Mouse (Mus musculus) c-Kit-positive CD71-positive TER-119-negative erythroid progenitor cells, embryonic 14.5 days (primary cell): ENCODE data around the gene Defb25.

Source experiments
- DNase-seq: peaks from one replicate; pipeline ENCODE4 v3.0.0-alpha.2; 2013; ENCODE audit warnings: low read depth

Gene Defb25

DNA sequence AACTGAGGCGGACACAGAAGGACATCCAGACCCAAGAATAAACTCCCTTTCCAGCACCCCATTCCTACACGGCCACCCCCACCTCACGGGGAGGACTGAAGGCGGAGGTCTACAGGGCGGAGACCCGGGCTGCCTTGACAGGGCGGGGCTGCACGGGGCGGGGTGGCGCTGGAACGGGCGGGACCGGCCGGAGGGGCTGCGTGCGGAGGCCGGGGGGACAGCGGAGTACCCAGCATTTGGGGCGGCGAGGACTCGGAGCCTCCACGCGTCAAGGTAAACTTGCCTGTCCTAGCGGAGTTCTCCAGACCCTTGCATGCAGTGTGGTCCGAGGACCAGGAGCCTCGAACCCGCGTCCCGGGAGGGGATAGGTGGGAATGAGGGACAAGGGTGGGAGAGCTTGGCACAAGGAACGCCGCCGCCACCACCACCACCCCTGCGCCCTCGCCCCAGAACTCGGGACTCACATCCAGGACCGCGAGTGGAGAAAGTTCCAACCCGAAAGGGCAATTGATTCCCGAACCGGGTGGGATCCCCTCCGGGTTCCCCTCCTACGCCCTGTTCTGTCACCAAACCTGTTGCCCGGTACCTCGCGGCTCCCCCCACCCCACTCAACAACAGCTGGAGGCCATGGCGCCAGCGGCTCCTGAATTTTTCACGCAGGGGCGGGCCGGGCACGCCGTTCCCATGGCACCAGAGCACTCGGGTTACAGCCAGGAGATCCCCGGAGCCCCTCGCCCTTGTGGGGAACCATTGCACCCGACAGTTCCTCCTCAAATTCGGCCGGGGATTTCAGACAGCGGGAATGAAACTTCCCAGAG is 4.1 kb upstream of the Defb25 start, which contains the start of gene Rem1:
Gene Rem1, plus strand, starts transcription at position 178 of the 818 bp plus-strand sequence.
- DNase-seq, result no peak

DNA sequence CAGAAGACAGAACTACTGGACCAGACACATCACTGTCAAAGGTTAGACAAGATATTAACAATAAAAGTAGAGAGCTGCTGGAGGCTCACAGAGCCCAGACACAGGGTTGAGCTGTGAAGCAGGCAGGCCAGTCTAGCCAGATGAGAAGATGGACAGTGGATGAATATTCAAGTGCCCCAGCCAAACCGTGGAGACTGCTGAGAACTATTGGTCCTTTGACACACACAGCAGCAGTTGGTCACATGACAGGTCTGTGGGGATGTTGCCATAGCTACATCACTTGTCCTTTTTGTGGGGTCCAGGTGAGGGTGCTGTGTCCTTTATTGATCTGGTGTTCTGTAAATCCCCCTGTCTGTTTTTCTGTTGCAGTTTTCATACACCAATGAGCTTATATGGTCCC is 2.4 kb upstream of the Defb25 start:
- DNase-seq, result no peak

DNA sequence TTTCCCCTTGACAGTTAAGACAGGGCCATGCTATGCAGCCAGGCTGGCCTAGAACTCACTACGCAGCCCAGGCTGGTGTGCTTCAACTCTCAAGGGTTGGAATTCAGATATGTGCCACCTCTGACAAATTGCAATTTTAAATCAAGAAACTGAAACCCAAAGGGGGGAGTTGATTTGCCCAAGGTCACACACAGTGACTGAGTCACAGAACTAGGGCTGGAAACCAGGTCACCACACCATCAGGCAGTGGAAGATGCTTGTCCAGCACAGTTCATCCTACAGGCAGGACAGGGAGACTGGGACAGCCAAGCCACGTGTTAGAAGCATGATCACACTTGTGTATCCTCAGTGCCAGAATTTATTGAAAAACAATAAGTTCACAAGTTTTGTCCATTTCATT is 1.7 kb upstream of the Defb25 start:
- DNase-seq, result no peak

DNA sequence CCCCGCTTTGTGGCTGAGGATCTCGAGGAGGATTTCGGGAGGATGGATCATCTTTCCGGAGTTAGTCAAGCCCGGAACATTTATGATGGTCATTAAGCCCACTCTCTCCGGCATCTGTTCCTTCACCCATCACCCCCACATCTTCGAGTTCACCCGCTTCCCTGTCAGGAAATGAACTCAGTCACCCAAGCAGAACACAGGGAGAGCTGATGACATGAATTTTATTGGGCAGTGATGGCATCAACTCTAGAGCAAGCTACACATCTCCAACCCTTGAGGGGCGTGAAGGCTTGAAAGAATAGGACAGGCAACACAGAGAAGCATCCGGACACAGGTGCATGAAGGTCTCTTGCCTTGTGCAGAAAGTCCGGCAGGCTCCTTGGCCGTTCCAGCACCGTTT is 702 bp downstream of the Defb25 start:
- no peak for DNase-seq

DNA sequence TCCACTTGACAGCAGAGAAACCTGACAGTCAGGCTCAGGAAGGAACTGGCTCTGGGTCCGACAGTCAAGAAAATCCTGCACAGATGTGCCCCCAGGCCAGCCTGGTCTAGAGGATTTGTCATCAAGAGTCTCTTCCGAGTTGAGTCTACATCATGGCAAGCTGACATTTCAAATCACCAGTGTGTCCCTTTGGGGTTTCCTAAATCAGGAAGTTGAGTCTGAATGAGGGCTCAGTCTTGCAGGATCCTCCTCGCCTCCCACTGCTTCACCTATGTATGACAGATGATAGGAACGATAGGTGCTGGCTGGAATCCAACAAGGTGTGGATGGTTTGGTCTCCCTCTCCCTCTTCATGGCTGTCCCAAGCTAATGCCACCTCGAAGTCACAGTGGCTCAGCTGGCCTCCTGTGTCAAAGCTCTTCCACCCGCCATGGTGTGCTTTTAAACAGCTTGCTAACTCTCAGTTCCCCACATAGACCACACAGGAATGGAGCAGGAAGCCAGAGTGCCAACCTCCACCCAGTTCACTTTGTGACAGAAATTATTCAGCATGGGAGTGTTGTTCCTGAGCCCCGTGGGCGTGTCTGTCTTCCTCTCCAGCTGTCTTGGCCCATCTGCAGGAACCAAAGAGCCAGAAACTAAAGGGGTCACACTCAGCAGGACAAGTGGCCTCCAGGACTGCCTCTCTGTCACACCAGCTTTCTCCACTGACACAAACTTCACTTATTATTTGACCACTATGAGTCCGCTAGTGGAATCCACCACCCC is 2.3 kb downstream of the Defb25 start:
- no peak for DNase-seq

DNA sequence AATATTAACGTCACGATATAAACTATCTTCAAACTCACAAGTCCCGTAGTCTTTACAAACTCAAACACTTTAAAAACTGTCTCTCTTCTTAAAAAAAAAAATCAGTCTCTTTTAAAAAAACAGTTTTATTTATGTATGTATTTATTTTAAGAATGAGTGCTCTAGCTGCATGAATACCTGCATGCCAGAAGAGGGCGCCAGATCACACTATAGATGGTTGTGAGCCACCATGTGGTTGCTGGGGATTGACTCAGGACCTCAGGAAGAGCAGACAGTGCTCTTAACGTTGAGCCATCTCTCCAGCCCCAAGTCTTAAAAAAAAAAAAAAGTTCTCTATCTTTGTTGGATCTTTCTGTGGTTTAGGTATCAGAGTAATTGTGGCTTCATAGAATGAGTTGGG is 5.5 kb downstream of the Defb25 start:
- DNase-seq, result peak; percentile 16

DNA sequence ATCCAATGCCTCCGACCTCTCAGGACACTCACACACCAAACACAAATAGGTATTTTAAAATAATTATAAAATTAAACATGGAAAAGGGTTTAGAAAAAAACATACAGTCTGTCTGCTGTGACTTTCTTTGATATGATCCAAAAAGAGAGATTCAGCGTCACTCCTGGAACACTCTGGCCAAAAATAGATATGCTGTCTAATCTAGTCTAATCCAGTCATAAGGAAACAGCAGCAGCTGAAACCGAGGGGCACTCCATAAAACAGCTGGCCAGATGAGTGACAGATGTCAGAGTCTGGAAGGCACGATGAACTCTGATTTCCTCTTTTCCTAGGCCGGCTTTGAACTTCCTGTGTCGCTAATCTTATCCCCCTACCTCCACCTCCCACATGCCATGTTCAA is 6.4 kb downstream of the Defb25 start:
- DNase-seq, result no peak

DNA sequence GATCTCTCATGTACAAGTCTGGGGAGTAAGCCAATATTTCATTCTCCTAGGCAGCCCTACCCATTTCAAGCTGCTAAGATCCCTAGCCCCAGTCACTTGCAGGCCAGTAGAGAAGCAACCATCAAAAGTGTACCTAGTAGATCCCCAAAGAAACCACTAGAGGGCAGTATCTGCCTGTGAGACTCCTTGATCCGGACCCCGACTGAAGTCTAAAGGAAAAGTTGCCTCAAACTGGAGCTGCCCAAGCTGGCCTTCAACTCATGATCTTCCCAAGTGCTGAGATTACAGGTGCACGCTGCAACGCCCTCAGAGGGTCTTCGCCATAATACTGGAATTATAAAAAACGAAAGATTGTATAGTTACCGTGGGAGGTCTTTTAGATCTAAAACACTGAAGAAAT is 7.3 kb downstream of the Defb25 start:
- peak; percentile 45 for DNase-seq

DNA sequence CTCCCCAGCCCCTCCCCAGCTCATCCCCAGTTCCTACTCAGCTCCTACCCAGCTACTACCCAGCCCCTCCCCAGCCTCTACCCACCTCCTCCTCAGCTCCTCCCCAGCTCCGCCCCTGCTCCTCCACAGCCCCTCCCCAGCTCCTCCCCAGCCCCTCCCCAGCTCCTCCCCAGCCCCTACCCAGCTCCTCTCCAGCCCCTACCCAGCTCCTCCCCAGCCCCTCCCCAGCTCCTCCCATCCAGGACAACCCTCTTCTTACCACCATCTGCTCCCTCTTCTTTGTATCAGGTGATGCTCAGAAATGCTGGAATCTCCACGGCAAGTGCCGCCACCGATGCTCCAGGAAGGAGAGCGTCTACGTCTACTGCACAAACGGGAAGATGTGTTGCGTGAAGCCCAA is 10.7 kb downstream of the Defb25 start:
- no peak for DNase-seq

DNA sequence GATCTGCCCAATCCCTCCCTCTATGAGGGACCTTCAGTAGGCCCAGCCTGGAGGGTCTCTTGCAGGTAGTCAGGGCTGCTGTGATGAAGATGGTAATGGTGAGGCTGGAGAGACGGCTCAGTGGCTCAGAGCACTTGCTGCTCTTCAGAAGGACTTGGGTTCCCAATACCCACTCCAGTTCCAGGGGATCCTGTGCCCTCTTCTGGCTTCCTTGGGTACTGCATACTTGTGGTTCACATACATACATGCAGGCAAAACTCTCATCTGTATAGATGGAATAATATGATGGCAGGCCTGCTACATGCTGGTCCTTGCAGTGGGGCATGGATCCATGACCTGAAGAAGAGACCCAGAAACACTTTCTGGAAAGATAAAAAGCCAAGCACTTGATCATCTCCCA is 14.1 kb downstream of the Defb25 start:
- DNase-seq, result no peak

DNA sequence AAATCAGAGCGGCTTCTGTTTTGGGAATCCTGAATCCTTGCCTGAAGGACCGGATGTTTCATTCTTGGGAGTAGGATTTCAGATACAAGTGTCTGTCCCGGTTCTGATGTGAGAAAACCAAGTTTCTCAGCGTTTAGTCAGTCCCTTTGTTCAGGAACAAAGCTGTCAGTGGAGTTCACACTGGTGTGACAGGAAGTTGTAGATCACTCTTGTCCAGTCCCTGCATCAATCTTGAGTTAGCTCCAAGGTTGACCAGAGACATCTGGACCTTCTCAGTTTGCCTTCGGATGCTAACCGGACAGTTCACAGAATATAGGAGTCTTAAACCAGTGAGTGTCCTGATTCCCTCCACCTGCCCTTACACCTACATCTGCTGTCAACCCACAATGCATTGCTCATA is 15.1 kb downstream of the Defb25 start:
- no peak for DNase-seq

DNA sequence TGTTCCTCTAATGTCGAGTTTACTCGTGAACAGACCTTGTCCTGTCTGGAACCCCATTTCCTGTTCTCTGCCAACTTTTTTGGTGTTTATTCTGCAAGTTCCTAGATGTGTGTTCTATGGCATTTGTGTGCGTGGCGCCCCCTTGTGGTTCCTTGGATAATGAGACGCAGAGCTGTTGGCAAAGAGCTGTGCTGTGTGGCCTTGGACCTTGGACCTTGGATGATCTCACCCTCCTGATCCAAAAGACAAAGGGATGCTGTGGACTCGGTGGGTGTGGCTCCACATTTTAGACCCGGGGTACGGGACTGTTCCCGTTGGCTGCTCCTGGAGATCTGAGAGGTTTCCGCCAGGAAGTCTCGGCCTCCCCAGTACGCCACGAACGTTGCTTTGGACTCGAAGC is 18.8 kb downstream of the Defb25 start, which contains the start of gene Defb36:
Gene Defb36, plus strand, starts transcription at position 271 of the 400 bp plus-strand sequence.
- DNase-seq, result no peak

DNA sequence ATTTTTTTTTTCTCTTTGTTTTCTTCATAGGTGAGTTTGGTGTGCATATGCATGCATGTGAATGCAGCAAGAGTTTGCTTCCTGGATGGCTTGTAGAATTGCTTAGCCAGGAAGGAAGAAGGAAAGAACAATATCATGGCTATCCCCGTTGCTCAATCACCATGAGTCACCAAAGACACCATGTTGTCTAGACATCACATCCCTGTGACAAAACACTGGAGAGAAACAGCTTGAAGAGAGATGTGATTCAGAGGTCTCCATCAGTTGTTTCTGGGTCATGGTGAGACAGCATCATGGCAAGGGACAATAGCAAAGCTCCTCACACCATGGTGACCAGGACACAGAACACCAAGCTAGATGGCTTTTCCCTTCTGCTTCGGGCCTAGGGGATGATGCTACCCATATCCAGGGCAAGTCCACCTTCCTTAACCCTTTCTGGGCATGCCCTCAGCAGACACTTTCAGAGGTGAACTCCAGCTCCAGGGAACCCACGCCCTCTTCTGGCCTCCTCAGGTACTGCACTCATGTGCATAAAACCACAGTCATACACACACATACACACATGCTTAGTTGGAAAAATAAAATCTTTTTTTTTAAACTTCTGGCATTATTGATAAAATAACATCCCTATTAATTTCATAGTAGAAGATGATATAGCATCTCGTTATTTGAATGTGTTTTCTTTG is 21.4 kb downstream of the Defb25 start:
- DNase-seq, result no peak

DNA sequence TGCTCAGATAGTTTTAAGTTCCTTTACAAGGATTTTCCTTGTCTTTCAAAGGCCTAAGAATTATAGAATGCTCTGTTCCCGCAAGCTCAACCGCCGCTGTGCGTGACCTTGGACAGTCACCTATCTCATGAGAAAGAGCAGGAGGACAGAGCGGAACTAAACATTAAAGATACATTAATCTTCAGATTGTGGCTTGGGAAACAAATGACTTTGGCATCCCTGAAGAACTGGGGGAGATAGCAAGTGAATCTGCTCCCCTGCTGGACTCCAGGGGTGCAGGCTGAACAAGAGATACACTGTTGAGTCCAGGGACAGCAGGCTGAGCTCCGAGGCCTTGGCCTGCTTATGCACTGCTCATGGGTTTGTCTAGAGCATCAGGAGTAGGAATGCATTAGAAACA is 22.8 kb downstream of the Defb25 start:
- DNase-seq, result no peak

DNA sequence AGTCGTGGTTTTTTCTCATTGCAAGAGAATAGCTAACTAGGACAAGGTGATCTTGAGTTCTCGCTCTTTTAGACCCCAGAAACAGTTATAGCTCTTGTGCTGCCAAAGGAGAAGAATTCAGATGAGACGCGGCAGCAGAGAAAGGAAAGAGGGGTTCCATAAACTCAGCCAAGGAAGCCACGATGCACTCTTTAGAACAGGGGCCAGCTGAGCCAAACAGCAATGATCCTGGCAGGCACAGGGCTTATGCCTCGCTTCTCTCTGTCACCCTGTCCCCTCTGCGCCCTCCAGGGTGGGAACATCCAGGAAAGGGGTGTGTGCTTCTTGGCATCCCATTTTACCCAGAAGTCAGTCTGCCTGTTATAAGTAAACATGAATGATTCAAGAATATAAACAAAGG is 23.6 kb downstream of the Defb25 start, which contains the start of gene Defb45:
Gene Defb45, minus strand, starts transcription at position 101 of the 400 bp plus-strand sequence.
- no peak for DNase-seq

DNA sequence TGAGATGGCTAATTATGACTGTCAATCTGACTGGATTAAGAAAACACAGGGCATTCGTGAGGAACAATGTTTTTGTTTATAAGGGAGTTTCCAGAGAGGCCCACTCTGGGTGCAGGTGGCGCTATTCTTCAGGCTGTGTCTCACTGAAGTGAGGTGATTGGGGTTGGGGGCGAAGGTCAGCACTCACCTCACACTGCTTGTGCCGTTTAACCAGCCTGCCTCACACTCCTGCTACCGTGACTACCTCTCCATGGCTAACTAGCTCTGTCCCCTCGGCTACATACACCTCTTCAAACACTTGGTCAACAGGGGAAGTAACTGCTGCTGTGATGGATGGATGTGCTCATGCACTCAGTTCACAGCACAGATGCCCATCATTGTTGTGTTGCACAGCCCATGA is 33.8 kb downstream of the Defb25 start:
- no peak for DNase-seq

DNA sequence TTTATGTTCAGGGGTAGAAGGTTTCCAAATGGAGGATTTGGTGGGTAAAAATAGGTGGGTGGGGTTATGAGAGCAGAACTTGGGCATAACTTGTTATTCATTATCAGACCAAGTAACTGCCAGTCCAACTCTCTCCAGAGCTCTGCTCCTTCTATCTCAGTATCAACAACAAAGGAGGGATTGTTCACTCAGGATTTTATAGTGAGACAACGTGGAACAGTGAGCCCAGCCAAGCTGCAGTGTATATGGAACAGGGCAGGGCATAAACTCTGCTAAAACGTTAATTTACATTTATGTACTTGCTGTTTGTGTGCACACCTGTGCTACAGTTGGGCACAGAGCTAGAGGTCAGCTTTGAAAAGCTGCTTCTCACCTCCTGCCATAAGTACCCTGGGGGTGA is 34.4 kb downstream of the Defb25 start:
- DNase-seq, result no peak

DNA sequence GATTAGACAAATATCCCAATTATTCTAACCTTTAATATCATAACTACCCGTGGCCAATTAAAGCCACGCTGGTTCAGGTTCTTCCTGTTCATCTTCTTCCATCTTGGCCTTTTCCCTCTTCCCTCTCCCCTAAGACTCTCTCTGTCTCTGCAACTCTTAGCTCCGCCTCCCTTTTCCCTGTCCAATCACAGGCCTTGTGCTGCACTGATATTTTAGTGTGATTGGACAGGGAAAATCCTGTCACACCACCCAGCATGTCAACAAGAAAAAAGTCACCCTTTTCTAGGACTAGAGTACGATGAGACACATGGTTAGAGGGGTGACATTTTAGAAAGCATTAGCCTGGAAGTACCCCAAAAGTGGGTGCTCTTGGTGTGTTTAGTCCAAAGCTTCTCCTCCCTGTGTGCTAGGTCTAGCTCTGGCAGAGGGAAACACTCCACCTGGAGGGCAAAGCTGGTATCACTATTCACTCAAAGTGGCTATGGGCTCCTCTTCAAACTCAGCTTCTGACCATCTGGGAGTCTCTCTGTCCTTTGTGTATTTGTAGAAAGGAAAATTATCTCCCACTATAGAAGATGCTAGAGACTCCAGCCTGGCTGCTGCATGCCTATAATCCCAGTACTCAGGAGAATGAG is 35.8 kb downstream of the Defb25 start:
- peak; percentile 7 for DNase-seq

DNA sequence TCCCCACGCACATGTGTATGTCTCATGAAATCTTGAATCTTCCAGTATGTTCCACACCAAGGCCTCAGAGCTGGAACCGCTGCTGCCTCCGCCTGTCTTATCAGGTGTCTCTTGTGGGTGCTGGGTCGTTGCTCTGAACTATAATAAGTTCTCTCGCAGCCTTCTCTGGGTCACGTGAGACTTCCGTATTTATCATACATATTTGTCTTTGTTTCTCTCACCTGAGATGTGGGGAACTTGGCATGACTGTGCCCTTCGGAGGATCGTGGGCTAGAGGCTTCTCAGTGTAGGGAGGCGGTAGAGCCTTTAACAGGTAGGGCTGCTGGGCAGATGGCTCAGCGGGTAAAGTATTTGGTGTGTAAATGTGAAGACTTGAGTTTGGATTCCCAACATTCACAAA is 42.2 kb downstream of the Defb25 start:
- DNase-seq, result no peak

DNA sequence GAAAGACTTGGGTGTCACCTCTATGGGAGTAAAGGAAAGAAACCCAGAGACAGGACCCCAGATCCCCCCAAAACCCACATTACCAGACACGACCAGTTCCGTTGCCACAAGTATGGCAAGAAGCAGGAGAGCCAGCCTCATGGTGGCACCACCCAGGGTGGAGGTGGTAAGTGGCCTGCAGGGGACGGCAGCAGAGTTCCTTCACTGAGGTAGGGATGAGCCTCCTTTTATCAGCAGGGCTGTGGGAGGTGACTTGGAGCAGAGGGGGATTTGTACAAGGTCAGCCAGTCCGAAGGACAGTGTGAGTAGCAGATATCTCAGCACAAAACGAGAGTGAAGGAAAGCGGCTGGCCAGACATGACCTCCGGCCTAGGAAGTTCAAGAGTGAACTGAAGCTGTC is 42.7 kb downstream of the Defb25 start, which contains the start of gene Defb19:
Gene Defb19, minus strand, starts transcription at position 206 of the 400 bp plus-strand sequence.
- no peak for DNase-seq

DNA sequence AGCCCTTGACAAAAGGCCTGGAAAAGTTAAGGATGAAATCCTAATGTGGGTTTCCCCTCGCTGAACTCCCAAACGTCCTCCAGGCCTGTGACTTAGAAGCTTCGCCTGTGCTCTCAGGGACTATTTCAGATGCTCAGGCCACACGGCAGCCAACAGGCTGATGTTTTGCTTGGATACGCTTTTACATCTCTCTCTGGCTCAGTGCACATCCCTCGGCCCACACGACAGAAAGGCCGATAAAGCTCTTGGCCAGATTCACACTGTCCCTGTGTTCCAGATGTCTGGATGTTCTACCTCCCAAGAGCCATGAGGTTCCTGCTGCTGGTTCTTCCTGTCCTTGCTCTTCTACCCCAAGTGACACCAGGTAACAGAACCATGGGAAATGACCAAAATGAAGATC is 49.4 kb downstream of the Defb25 start:
- DNase-seq, result no peak
